Mouse (Mus musculus) macrophage (primary cell): ENCODE data around the gene Odf2l. TPM values are rescaled to one million over a fixed set of nuclear protein-coding genes. Genes with fewer than 3 reads are reported as not detected.

Source experiments
- H3K27ac ChIP-seq: fragments of 350-480 bp; formaldehyde crosslinking; 2 replicates; pipeline ENCODE4 v1.9.0; 2021
- H3K36me3 ChIP-seq: fragments of 350-480 bp; formaldehyde crosslinking; 2 replicates; pipeline ENCODE4 v1.9.0; 2021; ENCODE audit errors: inconsistent target
- H3K4me3 ChIP-seq: fragments of 350-480 bp; formaldehyde crosslinking; 2 replicates; pipeline ENCODE4 v1.9.0; 2021; ENCODE audit errors: inconsistent target
- H3K79me2 ChIP-seq: fragments of 350-480 bp; formaldehyde crosslinking; 2 replicates; pipeline ENCODE4 v1.9.0; 2021; ENCODE audit errors: inconsistent target
- WGBS: methylation state at CpG from one replicate; pipeline ENCODE4 v1.1.7; 2026; ENCODE audit warnings: inconsistent platforms; ENCODE audit not compliant: missing documents; 5-methylcytosine and 5-hydroxymethylcytosine counted together
- polyA plus RNA-seq: library from polyadenylated mRNA; stranded (reverse); fragments of 250-400 nt; gene quantifications from 3 replicates; pipeline ENCODE4 v1.2.4, GENCODE M21; 2018; ENCODE audit warnings: inconsistent platforms

Odf2l gene
- polyA plus RNA-seq, 1 experiment from 2014 or later = 9.3 TPM

DNA sequence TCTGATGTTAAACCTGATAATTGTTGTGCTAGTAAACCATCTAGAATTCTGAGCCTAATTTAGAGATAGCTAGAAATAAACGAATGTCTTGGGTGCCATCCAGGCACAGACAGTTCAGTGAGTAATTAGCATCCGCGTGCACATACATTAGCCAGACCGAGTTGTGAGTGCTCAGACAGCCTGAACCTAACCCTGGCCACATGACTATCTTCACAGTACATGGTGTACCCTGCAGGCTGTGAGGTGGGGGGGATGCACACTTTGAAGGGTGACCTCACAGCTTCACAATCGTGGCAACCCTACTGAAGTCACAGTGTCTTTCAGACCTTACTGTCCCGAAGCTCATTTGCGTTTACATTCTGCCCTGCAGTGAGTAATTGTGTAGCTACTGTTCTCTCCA is 33.5 kb downstream of the Odf2l start:
- 88% methylated on average over 7 of the region's 7 CpGs for WGBS
- no peak overlapping the region for H3K4me3 ChIP-seq
- H3K27ac ChIP-seq = no peak overlapping the region
- H3K36me3 ChIP-seq = no peaks in the 10 kb centered on the region
- no peaks in the 10 kb centered on the region for H3K79me2 ChIP-seq

DNA sequence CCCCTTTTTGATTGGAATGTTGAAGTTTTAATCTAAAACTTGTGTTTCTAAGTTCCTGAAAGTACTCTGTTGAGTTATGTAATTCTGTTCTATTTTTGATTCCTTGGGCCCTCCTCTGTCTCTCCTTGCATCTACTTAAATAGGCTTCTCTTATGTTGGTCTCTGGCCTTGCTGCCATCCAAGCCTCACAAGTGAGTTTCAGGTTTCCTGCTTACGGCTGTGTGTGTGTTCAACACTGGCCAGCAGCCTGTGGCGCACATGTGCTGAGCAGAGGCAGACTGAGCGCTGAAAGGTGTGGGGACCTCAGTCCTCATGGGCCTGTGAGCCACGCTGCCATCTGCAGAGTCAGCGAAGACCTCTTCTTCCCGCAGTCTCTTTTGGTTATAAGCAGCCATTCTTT is 38.5 kb downstream of the Odf2l start:
- no peak overlapping the region for H3K4me3 ChIP-seq
- WGBS = 73% methylated on average over 6 of the region's 6 CpGs
- no peaks in the 10 kb centered on the region for H3K36me3 ChIP-seq
- no peak overlapping the region for H3K27ac ChIP-seq
- H3K79me2 ChIP-seq = no peaks in the 10 kb centered on the region

DNA sequence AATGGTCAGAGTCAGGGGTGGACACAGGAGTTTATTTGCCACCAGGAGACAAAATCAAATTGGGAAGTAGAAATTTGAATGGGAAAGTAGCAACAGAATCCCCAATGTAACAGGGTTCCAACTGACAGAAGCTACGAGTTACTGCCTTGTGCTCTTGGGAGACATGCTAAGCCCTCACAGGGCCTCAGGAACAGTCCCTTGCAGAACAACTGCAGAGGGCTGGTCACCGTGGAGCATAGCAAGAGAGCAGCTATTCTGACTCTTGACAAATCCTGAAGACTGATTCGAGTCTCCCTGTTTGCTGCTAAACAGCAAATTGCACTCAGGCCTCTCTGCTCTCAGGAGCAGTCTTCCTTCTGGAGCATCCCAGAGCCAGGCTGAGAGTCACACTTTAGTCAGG is 40.1 kb downstream of the Odf2l start:
- H3K79me2 ChIP-seq = no peaks in the 10 kb centered on the region
- H3K4me3 ChIP-seq = no peak overlapping the region
- H3K27ac ChIP-seq = no peak overlapping the region
- 94% methylated on average over 3 of the region's 3 CpGs for WGBS
- H3K36me3 ChIP-seq = no peaks in the 10 kb centered on the region

DNA sequence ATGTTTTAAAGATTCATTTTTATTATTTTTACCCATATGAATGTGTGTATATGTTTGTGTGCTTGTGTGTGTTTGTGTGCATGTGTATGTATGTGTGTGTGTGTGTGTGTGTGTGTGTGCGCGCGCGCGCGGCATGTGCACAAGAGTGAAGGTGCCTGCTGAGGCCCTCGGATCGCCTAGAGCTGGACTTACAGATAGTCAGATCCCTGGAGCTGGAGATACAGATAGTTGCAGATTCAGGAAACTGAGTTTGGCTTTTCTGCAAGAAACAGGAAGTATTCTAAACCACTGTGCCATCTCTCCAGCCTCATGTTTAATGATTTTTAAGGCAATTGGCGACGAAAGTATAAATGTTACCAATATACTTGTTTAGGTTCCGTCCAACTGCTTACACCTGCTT is 48.4 kb downstream of the Odf2l start:
- H3K4me3 ChIP-seq = no peak overlapping the region
- no peak overlapping the region for H3K27ac ChIP-seq
- WGBS = 42% methylated on average over 7 of the region's 11 CpGs
- H3K36me3 ChIP-seq = no peaks in the 10 kb centered on the region
- H3K79me2 ChIP-seq = no peaks in the 10 kb centered on the region

DNA sequence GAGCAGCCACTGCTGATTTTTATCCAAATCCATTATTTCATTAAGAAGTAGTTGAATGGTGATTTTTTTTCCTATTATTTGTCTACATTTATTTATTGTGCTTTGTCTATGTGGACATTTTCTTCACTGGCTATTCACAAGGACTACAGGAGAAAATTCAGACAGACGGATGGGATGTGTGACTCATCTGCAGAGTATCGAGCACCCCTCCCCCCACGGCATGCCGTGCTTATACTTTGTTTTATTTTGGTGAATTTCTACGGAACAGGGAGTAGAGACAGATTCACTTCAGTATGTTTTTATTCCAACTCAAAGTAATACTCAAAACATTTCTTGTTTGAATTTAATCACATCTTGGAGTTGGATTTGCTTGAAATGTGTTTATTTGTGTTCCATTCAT is 49.4 kb downstream of the Odf2l start:
- no peak overlapping the region for H3K4me3 ChIP-seq
- H3K36me3 ChIP-seq = no peaks in the 10 kb centered on the region
- no peaks in the 10 kb centered on the region for H3K79me2 ChIP-seq
- 86% methylated on average over 5 of the region's 5 CpGs for WGBS
- H3K27ac ChIP-seq = no peak overlapping the region

DNA sequence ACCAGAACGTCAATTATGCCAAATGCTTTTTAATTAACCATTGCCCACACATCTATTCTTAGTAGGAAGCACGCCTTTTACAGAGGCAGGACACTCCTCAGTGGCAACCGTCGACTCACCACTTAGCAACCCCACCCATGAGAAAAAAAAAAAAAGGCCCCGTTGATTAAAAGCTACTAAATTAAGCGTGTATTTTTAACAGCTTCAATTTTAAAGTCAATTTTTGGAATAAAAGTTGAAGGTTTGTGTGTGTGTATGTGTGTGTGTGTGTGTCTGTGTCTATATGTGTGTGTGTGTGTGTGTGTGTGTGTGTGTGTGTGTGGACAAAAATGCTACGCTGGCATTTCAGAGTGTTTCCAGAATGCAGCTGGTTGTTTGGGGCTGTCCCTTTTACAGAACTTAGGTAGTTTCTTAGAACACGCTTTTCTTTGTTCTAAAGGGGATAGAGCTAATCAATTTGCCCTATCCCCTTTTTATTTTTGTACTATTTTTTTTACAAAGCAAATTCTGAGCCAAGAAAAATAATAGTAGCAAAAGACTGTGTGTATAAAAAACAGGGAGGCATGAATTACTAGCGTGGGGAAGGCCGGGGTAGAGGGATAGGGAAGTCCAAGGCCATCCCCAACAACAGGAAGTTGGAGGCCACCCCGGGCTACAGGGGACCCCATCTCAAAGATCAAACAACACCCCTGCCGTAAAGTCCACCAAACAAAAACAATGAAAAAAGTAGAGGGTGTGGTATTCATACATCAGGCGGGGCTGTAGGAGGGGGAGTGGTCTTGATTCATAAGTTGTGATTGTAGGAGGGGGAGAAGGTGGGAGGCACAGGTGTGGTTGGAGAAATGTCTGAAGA is 50.7 kb downstream of the Odf2l start:
- WGBS = 81% methylated on average over 13 of the region's 13 CpGs
- no peak overlapping the region for H3K27ac ChIP-seq
- H3K79me2 ChIP-seq = no peaks in the 10 kb centered on the region
- H3K4me3 ChIP-seq = no peak overlapping the region
- H3K36me3 ChIP-seq = no peaks in the 10 kb centered on the region

DNA sequence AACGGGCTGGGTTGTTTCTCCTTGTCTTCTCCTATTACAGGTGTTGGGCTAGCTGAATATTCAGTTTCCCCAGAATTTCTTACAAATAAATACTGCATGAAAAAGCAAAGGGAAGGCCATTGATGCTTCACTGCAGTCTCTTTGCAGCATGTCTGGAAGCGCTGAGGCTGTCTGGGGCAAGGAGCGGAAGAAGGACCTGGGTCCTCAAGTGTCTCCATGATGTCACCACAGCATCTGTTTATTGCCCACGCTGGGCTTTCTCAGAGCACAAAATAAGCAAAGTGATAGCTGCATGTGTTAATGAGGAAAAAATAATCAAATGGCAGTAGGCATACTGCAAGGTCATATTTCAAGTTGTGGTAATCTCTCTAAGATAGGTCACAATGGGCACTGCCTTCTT is 51.6 kb downstream of the Odf2l start:
- no peak overlapping the region for H3K27ac ChIP-seq
- WGBS = 90% methylated on average over 4 of the region's 4 CpGs
- no peak overlapping the region for H3K4me3 ChIP-seq

DNA sequence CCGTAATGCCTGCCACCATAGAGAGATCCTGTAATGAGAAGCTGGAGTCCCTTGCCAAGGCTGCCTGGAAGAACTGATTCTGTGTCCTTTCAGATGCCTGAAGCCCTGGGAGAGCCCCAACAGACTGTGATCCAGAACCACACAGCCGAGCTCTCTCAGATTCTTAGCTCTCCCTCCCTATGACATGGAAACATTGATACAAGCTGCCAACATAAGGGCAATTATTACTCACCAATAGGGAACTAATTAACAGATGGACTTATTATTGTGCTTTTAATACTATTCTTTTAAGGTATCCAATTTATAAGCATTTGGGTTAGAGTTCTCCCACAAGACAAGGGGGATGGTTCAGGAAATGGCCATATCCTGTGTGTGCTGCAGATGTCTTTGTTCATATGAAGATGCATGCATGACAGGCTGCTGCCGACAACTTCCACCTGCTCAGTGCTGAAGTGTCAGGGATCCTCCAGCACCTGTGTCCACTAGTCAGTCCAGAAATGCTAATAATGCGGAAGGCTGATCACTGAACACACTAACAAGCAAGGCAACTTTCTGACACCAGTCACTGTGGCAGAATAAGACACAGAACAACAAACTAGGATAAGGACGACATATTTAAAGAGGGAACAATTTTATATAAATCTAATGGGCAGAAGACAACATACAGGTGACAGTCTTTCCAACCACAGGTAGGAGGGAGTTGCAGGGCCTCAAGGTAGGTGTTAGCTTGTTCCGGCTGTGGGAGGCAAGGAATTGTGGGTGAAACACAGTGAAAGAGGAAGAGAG is 52.4 kb downstream of the Odf2l start:
- WGBS = 77% methylated on average over 6 of the region's 6 CpGs
- Histone ChIP-seq H3K4me3 (no peak overlapping the region), H3K36me3 (no peaks in the 10 kb centered on the region), H3K27ac (no peak overlapping the region), H3K79me2 (no peaks in the 10 kb centered on the region)

More for the DNA sequence above, 51.6 kb downstream of the Odf2l start:
- Histone ChIP-seq H3K36me3 (no peaks in the 10 kb centered on the region), H3K79me2 (no peaks in the 10 kb centered on the region)

DNA sequence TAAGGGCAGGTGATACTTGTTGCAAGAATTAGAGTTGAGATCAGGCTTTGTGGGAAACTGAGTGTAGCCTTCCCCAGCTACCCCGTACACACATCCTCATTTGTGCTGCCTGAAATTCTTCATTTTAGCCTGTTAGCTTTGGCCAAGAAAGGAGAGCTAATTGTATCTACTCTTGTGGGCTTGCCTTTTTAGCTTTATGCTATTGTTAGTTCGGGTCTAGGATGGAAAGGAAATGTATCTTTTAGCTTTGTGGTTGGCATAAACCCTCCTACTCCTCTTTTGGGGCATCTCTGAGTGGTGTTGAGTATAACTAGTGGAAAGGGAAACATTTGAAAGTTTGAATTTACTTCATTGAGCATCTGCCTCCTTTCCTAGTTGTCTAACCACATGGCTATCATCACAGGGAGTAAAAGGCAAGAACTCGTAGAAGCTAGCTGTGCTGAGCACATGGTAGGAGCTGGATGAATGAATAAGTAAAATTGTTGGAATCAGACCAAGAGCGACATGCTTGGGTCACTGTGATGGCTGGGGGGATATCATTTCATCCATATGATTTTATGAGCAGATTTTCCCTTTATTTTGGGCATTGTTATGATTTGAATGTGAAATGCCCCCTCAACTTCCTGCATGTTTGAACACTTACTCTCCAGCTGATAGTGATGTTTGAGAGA is 53.1 kb downstream of the Odf2l start:
- WGBS = 56% methylated on average over 4 of the region's 4 CpGs

DNA sequence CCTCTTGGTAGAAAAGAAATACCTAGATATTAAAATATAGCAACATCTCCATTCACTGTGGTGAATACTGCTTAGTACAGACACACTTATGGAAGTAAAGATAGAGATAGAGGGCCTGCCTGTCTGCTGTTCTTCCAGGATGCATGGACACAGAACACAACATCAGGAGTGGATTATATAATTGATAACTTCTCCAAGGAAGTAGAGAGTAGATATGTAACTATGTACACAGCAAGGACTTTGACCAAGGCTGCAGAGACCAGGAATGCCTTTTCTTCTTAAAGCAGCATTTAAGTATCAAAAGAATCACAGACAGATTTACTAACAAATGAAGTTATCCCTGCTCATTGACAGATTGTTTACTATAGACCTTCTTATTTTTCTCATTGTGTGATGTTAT is 66.3 kb downstream of the Odf2l start:
- no peak overlapping the region for H3K27ac ChIP-seq
- no peaks in the 10 kb centered on the region for H3K36me3 ChIP-seq
- H3K79me2 ChIP-seq = no peaks in the 10 kb centered on the region
- no peak overlapping the region for H3K4me3 ChIP-seq

More for the DNA sequence above, 53.1 kb downstream of the Odf2l start:
- H3K4me3 ChIP-seq = no peak overlapping the region
- H3K36me3 ChIP-seq = no peaks in the 10 kb centered on the region
- H3K79me2 ChIP-seq = no peaks in the 10 kb centered on the region
- no peak overlapping the region for H3K27ac ChIP-seq

DNA sequence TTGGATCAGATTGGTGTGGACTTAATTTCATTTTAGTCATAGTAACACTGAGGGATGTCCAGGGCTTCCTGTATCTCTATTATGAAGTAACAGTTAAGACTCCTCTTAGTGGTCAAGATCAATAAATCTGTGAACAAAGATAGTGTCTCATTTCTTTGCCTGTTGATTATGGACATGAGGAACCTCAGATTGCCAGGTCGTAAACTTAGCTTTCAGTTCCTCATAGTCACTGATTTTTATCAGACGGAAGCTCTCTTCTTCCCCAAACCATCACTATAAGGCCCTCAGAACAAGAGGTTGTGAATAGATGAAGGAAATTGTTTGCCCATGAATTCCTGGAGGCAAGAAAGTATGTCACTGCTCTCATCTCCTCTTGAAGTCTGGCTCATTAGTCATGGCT is 73.6 kb downstream of the Odf2l start:
- H3K36me3 ChIP-seq = no peaks in the 10 kb centered on the region
- H3K27ac ChIP-seq = no peak overlapping the region
- H3K79me2 ChIP-seq = no peaks in the 10 kb centered on the region
- WGBS = 8% methylated on average over 2 of the region's 2 CpGs
- H3K4me3 ChIP-seq = no peak overlapping the region

DNA sequence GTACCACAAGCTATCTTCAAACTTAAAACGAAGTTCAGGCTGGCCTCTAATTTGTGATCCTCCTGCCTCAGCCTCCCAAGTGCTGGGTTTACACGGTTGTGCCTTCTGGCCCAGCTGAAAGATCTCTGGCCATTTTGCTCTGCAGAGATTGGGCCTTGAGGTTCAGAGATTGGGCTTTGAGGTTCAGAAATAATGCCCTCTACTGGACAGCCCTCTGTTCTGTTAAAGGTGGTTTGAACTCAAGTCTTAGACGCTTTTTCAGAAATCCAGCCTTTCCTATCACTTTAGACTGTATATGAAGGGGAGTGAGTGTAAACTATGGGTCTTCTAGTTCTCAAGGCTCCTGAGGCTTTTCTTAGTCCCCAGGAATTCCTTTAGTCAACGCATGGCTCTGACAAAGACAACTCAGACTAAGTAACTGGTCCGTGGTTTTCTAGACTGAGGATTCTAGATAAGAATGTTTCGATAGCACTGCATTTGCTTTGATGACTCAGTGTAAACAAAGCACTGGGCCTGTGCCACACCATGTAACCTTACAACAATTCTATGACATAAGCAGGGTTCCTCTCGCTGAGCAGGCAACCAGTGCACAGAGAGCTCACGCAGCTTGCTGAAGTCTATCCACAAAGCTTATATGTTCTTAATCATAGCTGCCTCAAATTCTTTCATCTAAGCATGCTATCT is 77.0 kb downstream of the Odf2l start:
- H3K79me2 ChIP-seq = no peaks in the 10 kb centered on the region
- H3K36me3 ChIP-seq = no peaks in the 10 kb centered on the region
- no peak overlapping the region for H3K27ac ChIP-seq
- no peak overlapping the region for H3K4me3 ChIP-seq
- WGBS = 81% methylated on average over 8 of the region's 8 CpGs

DNA sequence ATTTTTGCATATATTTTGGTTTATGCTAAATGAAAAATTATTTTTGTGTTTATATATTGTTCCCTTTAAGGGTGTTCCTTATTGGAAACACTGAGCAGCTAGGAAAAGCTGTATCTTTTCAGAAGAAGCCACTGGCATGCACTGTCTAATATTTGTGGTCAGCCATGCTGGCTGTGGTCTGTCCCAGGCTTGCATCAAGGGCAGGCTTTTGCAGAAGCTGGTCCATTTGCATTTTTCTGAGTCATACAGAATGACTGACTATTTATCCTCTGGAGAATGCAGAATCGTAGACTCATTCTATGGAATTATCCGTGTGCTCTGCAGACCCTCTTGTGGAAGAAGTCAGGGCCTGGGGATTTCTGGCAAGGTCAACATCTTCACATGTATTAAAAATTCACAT is 79.7 kb downstream of the Odf2l start:
- 85% methylated on average over 2 of the region's 2 CpGs for WGBS
- Histone ChIP-seq H3K79me2 (no peaks in the 10 kb centered on the region), H3K27ac (no peak overlapping the region), H3K36me3 (no peaks in the 10 kb centered on the region), H3K4me3 (no peak overlapping the region)
